Mouse (Mus musculus) CH12.LX (cell line): ENCODE results near the gene Gsta1. TPM values are rescaled to one million over a fixed set of nuclear protein-coding genes. Genes with fewer than 3 reads are reported as not detected.
"Not testable (repeated sequence)": the region's sequence is repeated elsewhere in the genome, so short reads cannot be mapped to it uniquely, and the experiment has no call there.

Source experiments
- DNase-seq: peaks from one replicate; pipeline ENCODE4 v3.0.0-alpha.2; 2013; ENCODE audit errors: extremely low read depth
- H3K27ac ChIP-seq: 2 replicates; pipeline ENCODE4 v1.5.1; 2012; ENCODE audit warnings: low read depth, mild to moderate bottlenecking, control low read depth, moderate library complexity; ENCODE audit not compliant: insufficient read depth
- H3K27me3 ChIP-seq: replicated peaks from 2 replicates; pipeline ENCODE3; 2012; ENCODE audit warnings: inconsistent platforms
- H3K36me3 ChIP-seq, 2 experiments: replicated peaks in 1 of 2; 2 replicates each; pipeline versions ENCODE3 to v1.6.1; 2012; ENCODE audit warnings: inconsistent platforms in 1 of 2, low read length in 1 of 2, mild to moderate bottlenecking in 1 of 2, mixed read lengths in 1 of 2, moderate library complexity in 1 of 2; ENCODE audit not compliant: control insufficient read depth in 1 of 2, insufficient read depth in 1 of 2
- H3K4me1 ChIP-seq, 2 experiments: 2 replicates each; pipeline ENCODE4 v1.6.1; 2012; ENCODE audit warnings: inconsistent platforms in 1 of 2, moderate library complexity in 1 of 2; ENCODE audit not compliant: insufficient read depth in 2 of 2, control insufficient read depth in 1 of 2
- H3K4me2 ChIP-seq: 2 replicates; pipeline ENCODE4 v1.6.1; 2012; ENCODE audit warnings: low read depth, mild to moderate bottlenecking, control low read depth; ENCODE audit not compliant: poor library complexity, insufficient read depth, severe bottlenecking
- H3K4me3 ChIP-seq, 3 experiments: fragments of 150-350 bp in 1 of 3; sonication (generic) in 1 of 3; replicated peaks in 1 of 3; 2 replicates each; pipeline versions ENCODE3 to v1.5.1; 2011 to 2012; ENCODE audit warnings: low read depth in 2 of 3, low read length in 2 of 3, mild to moderate bottlenecking in 2 of 3, moderate library complexity in 2 of 3, control low read depth in 1 of 3, improper control_type of control experiment in 1 of 3, inconsistent platforms in 1 of 3, mixed read lengths in 1 of 3; ENCODE audit not compliant: poor library complexity in 1 of 3
- H3K79me2 ChIP-seq: replicated peaks from 2 replicates; pipeline ENCODE4 v1.6.1; 2012; ENCODE audit warnings: mild to moderate bottlenecking, moderate library complexity; ENCODE audit not compliant: control insufficient read depth, poor library complexity, insufficient read depth, severe bottlenecking; ENCODE audit errors: extremely low read depth
- H3K9ac ChIP-seq: 2 replicates; pipeline ENCODE4 v1.6.1; 2012; ENCODE audit warnings: low read depth, mild to moderate bottlenecking, control low read depth, moderate library complexity; ENCODE audit not compliant: insufficient read depth
- H3K9me3 ChIP-seq: replicated peaks from 2 replicates; pipeline ENCODE3; 2012; ENCODE audit warnings: low read length, inconsistent platforms, mixed read lengths
- CHD2 ChIP-seq: IDR thresholded peaks from 2 replicates; pipeline ENCODE4 v1.6.1; 2011; ENCODE audit warnings: low read length, improper control_type of control experiment
- ETS1 ChIP-seq: conservative IDR thresholded peaks from 2 replicates; pipeline ENCODE4 v1.6.1; 2012; ENCODE audit warnings: low read depth, mild to moderate bottlenecking, inconsistent platforms, low read length, improper control_type of control experiment, moderate library complexity
- IRF4 ChIP-seq: IDR thresholded peaks from 2 replicates; pipeline ENCODE4 v1.6.1; 2014; ENCODE audit warnings: low read depth, mild to moderate bottlenecking, inconsistent platforms, low read length, improper control_type of control experiment
- JUN ChIP-seq: IDR thresholded peaks from 2 replicates; pipeline ENCODE4 v1.6.1; 2011; ENCODE audit warnings: low read depth, mild to moderate bottlenecking, low read length, improper control_type of control experiment, moderate library complexity; ENCODE audit not compliant: insufficient read depth
- JUND ChIP-seq: conservative IDR thresholded peaks from 2 replicates; pipeline ENCODE4 v1.6.1; 2011; ENCODE audit warnings: low read depth, low read length, improper control_type of control experiment
- MXI1 ChIP-seq: IDR thresholded peaks from 2 replicates; pipeline ENCODE4 v1.6.1; 2011; ENCODE audit warnings: mild to moderate bottlenecking, low read depth, low read length, improper control_type of control experiment
- MYC ChIP-seq: IDR thresholded peaks from 2 replicates; pipeline ENCODE4 v1.6.1; 2011; ENCODE audit warnings: low read depth, mild to moderate bottlenecking, improper control_type of control experiment, low read length
- NELFE ChIP-seq: IDR thresholded peaks from 2 replicates; pipeline ENCODE4 v1.6.1; 2011; ENCODE audit warnings: low read depth, low read length, improper control_type of control experiment
- PAX5 ChIP-seq: IDR thresholded peaks from 2 replicates; pipeline ENCODE4 v1.6.1; 2012; ENCODE audit warnings: low read length, inconsistent platforms, mixed read lengths
- SIN3A ChIP-seq: IDR thresholded peaks from 2 replicates; pipeline ENCODE4 v1.6.1; 2012; ENCODE audit warnings: low read length, improper control_type of control experiment, inconsistent platforms
- USF1 ChIP-seq: IDR thresholded peaks from 2 replicates; pipeline ENCODE4 v1.6.1; 2014; ENCODE audit warnings: low read depth, mild to moderate bottlenecking, inconsistent platforms, low read length, improper control_type of control experiment
- ZKSCAN1 ChIP-seq: IDR thresholded peaks from 2 replicates; pipeline ENCODE4 v1.6.1; 2012; ENCODE audit warnings: low read depth, inconsistent platforms, low read length, improper control_type of control experiment, borderline replicate concordance
- dilution Hi-C: fragments of 300-500 bp; cut with MboI; formaldehyde crosslinking; loops from 2 replicates; pipeline ENCODE4 v1.14.3; 2020; ENCODE audit warnings: low sequenced_read_pairs; ENCODE audit not compliant: extremely low pct_unique_long_range_greater_than_20kb, extremely low pct_ligation_motif_present
- in situ Hi-C: fragments of 300-500 bp; cut with MboI; formaldehyde crosslinking; loops from 3 replicates; pipeline ENCODE4 v1.14.3; 2019; ENCODE audit warnings: low sequenced_read_pairs, low pct_ligation_motif_present, low pct_unique_long_range_greater_than_20kb, mixed read lengths
- polyA plus RNA-seq: library from polyadenylated mRNA; unstranded; fragments of >175 nt; gene quantifications from 2 replicates; pipeline ENCODE4 v1.2.1, GENCODE M21; 2012; ENCODE audit warnings: low read depth; ENCODE audit not compliant: insufficient read length
- total RNA-seq, 2 experiments: library from RNA; depleted of rRNA; stranded (reverse); fragments of 300-350 nt in 1 of 2; fragments of >200 nt in 1 of 2; gene quantifications; 2 replicates each; pipeline ENCODE4 v1.2.3; 2012 to 2014

Gsta1 gene
- total RNA-seq (2012; rRNA removed): not detected in 2 replicates
- not detected in 2 replicates for total RNA-seq (2014; rRNA removed)
- not detected in 2 replicates for polyA plus RNA-seq

DNA sequence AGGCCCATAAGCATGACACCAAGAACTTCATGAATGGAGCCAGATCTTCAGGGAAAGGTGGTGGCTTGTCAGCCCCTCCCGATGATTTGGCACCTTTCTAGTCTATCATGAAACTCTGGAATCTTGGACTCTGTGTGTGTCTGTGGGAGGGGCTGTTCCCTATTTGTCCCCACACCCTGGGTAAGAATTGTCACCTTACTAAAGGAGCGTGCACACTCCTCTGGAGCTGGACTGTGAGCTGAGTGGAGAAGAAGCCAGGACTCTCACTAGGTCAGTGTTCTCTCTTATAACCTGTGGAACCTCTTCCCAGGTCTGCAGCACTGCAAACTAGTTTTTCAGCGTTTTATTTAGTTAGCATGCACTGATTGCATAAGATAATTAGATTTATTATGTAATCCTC, at the start of gene Gsta1:
TSS of gene Gsta1 (plus strand) at position 196 of the 400 bp plus-strand sequence.
- in situ Hi-C loops, dilution Hi-C loops: not testable (repeated sequence)

GRCm38 (mm10) chr9:78182474-78182873, 48.0 kb upstream of the Gsta1 start, which contains the start of gene Gsta4:
Gene Gsta4, plus strand, starts transcription at chr9:78182774.
- H3K79me2 ChIP-seq, dilution Hi-C loops, H3K36me3 ChIP-seq, H3K9me3 ChIP-seq, H3K4me3 ChIP-seq, H3K27me3 ChIP-seq, H3K9ac ChIP-seq, H3K4me2 ChIP-seq, DNase-seq, H3K27ac ChIP-seq, in situ Hi-C loops, H3K4me1 ChIP-seq: not testable (repeated sequence)

More for the DNA sequence above, at the start of gene Gsta1:
- H3K4me2 ChIP-seq, H3K36me3 ChIP-seq, H3K4me3 ChIP-seq, H3K27me3 ChIP-seq, H3K79me2 ChIP-seq, H3K9me3 ChIP-seq, H3K27ac ChIP-seq, DNase-seq, H3K9ac ChIP-seq: not testable (repeated sequence)
- peaks cover 0 to 17% of the 10 kb centered on the region in 2 experiments; a peak in 2 of 4 replicates for H3K4me1 ChIP-seq

DNA sequence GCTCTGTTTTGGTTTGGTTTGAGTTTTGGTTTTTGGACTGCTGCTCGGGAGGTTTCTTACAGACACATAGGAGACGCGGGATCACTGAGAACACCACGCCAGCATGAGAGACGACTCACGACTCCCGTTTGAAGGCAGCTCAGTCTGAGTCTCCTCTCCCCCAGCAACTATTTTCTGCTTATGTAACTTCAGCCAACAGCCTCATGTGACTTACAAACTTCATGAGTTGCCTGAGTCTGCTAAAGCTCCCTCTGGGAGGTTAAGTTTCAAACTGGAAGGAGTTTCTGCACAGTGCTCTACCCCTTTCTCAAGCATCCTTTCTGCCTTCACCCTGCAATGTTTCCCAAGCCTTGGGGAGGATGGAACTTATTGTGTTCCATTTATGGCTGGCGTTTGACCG, 44.8 kb upstream of the Gsta1 start:
- in situ Hi-C loops (no loop called here), dilution Hi-C loops (no loop called here)
- TF ChIP-seq USF1: no peak
- no peak for TF ChIP-seq JUN
- TF ChIP-seq IRF4: no peak
- TF ChIP-seq MYC: no peak
- no peak for TF ChIP-seq PAX5
- TF ChIP-seq JUND: no peak
- no peak for TF ChIP-seq NELFE
- no peak for TF ChIP-seq CHD2
- no peak for TF ChIP-seq ZKSCAN1
- no peak for TF ChIP-seq ETS1
- no peak for TF ChIP-seq SIN3A
- TF ChIP-seq MXI1: no peak
- no peak overlapping the region for H3K9ac ChIP-seq
- no peak for DNase-seq
- H3K4me3 ChIP-seq: no peak overlapping the region
- H3K79me2 ChIP-seq: no peaks in the 10 kb centered on the region
- H3K4me1 ChIP-seq: no peaks in the 10 kb centered on the region
- H3K27me3 ChIP-seq: no peaks in the 10 kb centered on the region
- no peak overlapping the region for H3K4me2 ChIP-seq
- H3K9me3 ChIP-seq: no peaks in the 10 kb centered on the region
- H3K36me3 ChIP-seq: no peaks in the 10 kb centered on the region
- no peak overlapping the region for H3K27ac ChIP-seq
